Mouse (Mus musculus): Measurements from ENCODE around the gene Ubqln4. TPM values are rescaled to one million over a fixed set of nuclear protein-coding genes. Genes with fewer than 3 reads are reported as not detected.

The Ubqln4 gene
- total and polyA plus RNA-seq, 3 experiments: 43.6 to 171 (median 83.0) TPM

- Histone ChIP-seq H3K27me3 (ENCODE audit: control insufficient read depth in 1 of 2, insufficient read depth in 2 of 2, low read length in 2 of 2) (no peaks in the 10 kb centered on the region), H3K4me1 (ENCODE audit: control insufficient read depth in 1 of 2, insufficient read depth in 2 of 2, low read length in 2 of 2) (peaks cover 26 to 64% of the 10 kb centered on the region in 2 experiments), H3K79me2 (ENCODE audit: control insufficient read depth, insufficient read depth, low read length, poor library complexity) (peaks cover 1% of the 10 kb centered on the region; the same call in 1 of the 2 replicates), H3K4me3 (ENCODE audit: control insufficient read depth in 1 of 2, insufficient read depth in 1 of 2, low read depth in 2 of 2, low read length in 2 of 2) (no peak overlapping the region), H3K36me3 (ENCODE audit: control insufficient read depth in 1 of 2, insufficient read depth in 2 of 2, low read length in 2 of 2) (peaks cover 0 to 54% of the 10 kb centered on the region in 2 experiments; a peak in 2 of 4 replicates), H3K9me3 (replicated peaks; ENCODE audit: insufficient read depth, low read length) (no peaks in the 10 kb centered on the region), H3K27ac (ENCODE audit: control insufficient read depth, low read depth, low read length) (peak overlapping the region; percentile 98), H3K9ac (ENCODE audit: control insufficient read depth, low read depth, low read length, poor library complexity, severe bottlenecking) (peak overlapping the region; percentile 23; the same call in 1 of the 2 replicates)
- DNase-seq (ENCODE audit: low read depth, low spot score): no peak
- TF ChIP-seq UBTF (IDR thresholded peaks at IDR 0.05; ENCODE audit: borderline replicate concordance, insufficient read depth, low read depth, low read length) (no peak), TBP (IDR thresholded peaks at IDR 0.05; ENCODE audit: low read depth, low read length) (no peak), CHD1 (IDR thresholded peaks at IDR 0.05; ENCODE audit: low read depth, low read length) (no peak), MXI1 (IDR thresholded peaks at IDR 0.05; ENCODE audit: low read depth, low read length) (no peak), TAL1 (IDR thresholded peaks at IDR 0.05; ENCODE audit: low read length) (0 out of 2 replicates have a peak, but pooled peaks have one; percentile 2), ZKSCAN1 (IDR thresholded peaks at IDR 0.05; ENCODE audit: low read depth, low read length) (no peak), RCOR1 (IDR thresholded peaks at IDR 0.05; ENCODE audit: low read depth, low read length) (no peak), ZMIZ1 (IDR thresholded peaks at IDR 0.05; ENCODE audit: low read depth, low read length) (no peak), SMC3 (IDR thresholded peaks at IDR 0.05; ENCODE audit: low read depth, low read length) (0 out of 2 replicates have a peak, but pooled peaks have one; percentile 24), NRF1 (IDR thresholded peaks at IDR 0.05; ENCODE audit: insufficient read depth, low read depth, low read length, poor library complexity, severe bottlenecking) (no peak), GATA1 (IDR thresholded peaks at IDR 0.05; ENCODE audit: low read depth, low read length) (no peak), ZNF384 (IDR thresholded peaks at IDR 0.05; ENCODE audit: low read depth, low read length) (no peak), POLR2AphosphoS5 (IDR thresholded peaks at IDR 0.05; ENCODE audit: borderline replicate concordance, low read depth, low read length) (no peak), GABPA (IDR thresholded peaks at IDR 0.05; ENCODE audit: low read depth, low read length) (no peak), ZC3H11A (IDR thresholded peaks at IDR 0.05; ENCODE audit: low read depth, low read length) (peak; percentile 23; the same call in 1 of the 2 replicates), POLR2AphosphoS2 (IDR thresholded peaks at IDR 0.05; ENCODE audit: low read length) (no peak), HCFC1 (IDR thresholded peaks at IDR 0.05; ENCODE audit: low read depth, low read length) (no peak), TCF12 (IDR thresholded peaks at IDR 0.05; ENCODE audit: low read depth, low read length) (no peak; the same call in 1 of the 2 replicates), SIN3A (IDR thresholded peaks at IDR 0.05; ENCODE audit: low read length) (no peak), MAX (IDR thresholded peaks at IDR 0.05; ENCODE audit: low read length) (no peak), USF2 (IDR thresholded peaks at IDR 0.05; ENCODE audit: borderline replicate concordance in 1 of 2, insufficient read depth in 1 of 2, low read depth in 1 of 2, low read length in 2 of 2) (no peak), BHLHE40 (IDR thresholded peaks at IDR 0.05; ENCODE audit: borderline replicate concordance, low read depth, low read length) (no peak), ETS1 (IDR thresholded peaks at IDR 0.05; ENCODE audit: low read depth, low read length) (no peak), MYC (IDR thresholded peaks at IDR 0.05; ENCODE audit: low read depth, low read length) (no peak), USF1 (IDR thresholded peaks at IDR 0.05; ENCODE audit: low read depth, low read length) (no peak), E2F4 (IDR thresholded peaks at IDR 0.05; ENCODE audit: borderline replicate concordance, low read depth, low read length) (no peak), MYB (IDR thresholded peaks at IDR 0.05; ENCODE audit: low read depth, low read length) (no peak), CTCF (IDR thresholded peaks at IDR 0.05 in 2 of 3, conservative IDR thresholded peaks at IDR 0.05 in 1 of 3; ENCODE audit: control insufficient read depth in 1 of 3, insufficient read depth in 1 of 3, low read depth in 2 of 3, low read length in 3 of 3, poor library complexity in 1 of 3, severe bottlenecking in 1 of 3) (peak; percentile 18 to 31 (median 24); a peak in 3 of 6 replicates), POLR2A (IDR thresholded peaks at IDR 0.05; ENCODE audit: control insufficient read depth in 1 of 2, insufficient read depth in 1 of 2, low read depth in 1 of 2, low read length in 2 of 2, poor library complexity in 1 of 2) (no peak), MAFK (IDR thresholded peaks at IDR 0.05; ENCODE audit: borderline replicate concordance, low read depth, low read length) (no peak), NELFE (IDR thresholded peaks at IDR 0.05; ENCODE audit: low read depth, low read length) (0 out of 2 replicates have a peak, but pooled peaks have one; percentile 7), MAZ (IDR thresholded peaks at IDR 0.05; ENCODE audit: low read depth, low read length) (no peak), KAT2A (conservative IDR thresholded peaks at IDR 0.05; ENCODE audit: low read depth, low read length) (no peak), CHD2 (IDR thresholded peaks at IDR 0.05; ENCODE audit: low read length) (no peak), JUND (IDR thresholded peaks at IDR 0.05; ENCODE audit: low read depth, low read length) (no peak), RAD21 (IDR thresholded peaks at IDR 0.05; ENCODE audit: low read depth, low read length) (no peak), EP300 (IDR thresholded peaks at IDR 0.05; ENCODE audit: low read depth in 1 of 2, low read length in 2 of 2) (no peak)
Observed at GRCm38 (mm10) chr3:88511559-88511958, 42.0 kb upstream of the Ubqln4 start.

Measured in MEL (cell line).